Mouse (Mus musculus) MEL (cell line): Measurements from ENCODE around the gene Gm960. TPM values are rescaled to one million over a fixed set of nuclear protein-coding genes. Genes with fewer than 3 reads are reported as not detected.
A peak's percentile ranks its signal among the peaks of the same experiment; 100 is the strongest.

Source experiments
- DNase-seq: peaks from one replicate; pipeline ENCODE4 v3.0.0; 2011; ENCODE audit warnings: low read depth, low spot score
- H3K27ac ChIP-seq: 2 replicates; pipeline ENCODE4 v1.5.1; 2012; ENCODE audit warnings: low read depth, mild to moderate bottlenecking, control low read depth, low read length, moderate library complexity; ENCODE audit not compliant: control insufficient read depth
- H3K27me3 ChIP-seq, 2 experiments: fragments of 150-350 bp in 1 of 2; sonication (generic) in 1 of 2; 2 replicates each; pipeline ENCODE4 v1.6.1; 2012; ENCODE audit warnings: low read length in 2 of 2, mild to moderate bottlenecking in 2 of 2, improper control_type of control experiment in 1 of 2, moderate library complexity in 1 of 2; ENCODE audit not compliant: insufficient read depth in 2 of 2, control insufficient read depth in 1 of 2
- H3K36me3 ChIP-seq, 2 experiments: 2 replicates each; pipeline ENCODE4 v1.6.1; 2012 to 2014; ENCODE audit warnings: low read length in 2 of 2, improper control_type of control experiment in 1 of 2, inconsistent platforms in 1 of 2, mild to moderate bottlenecking in 1 of 2; ENCODE audit not compliant: insufficient read depth in 2 of 2, control insufficient read depth in 1 of 2
- H3K4me1 ChIP-seq, 2 experiments: fragments of 150-350 bp in 1 of 2; sonication (generic) in 1 of 2; 2 replicates each; pipeline ENCODE4 v1.6.1; 2012; ENCODE audit warnings: low read length in 2 of 2, improper control_type of control experiment in 1 of 2, mild to moderate bottlenecking in 1 of 2; ENCODE audit not compliant: insufficient read depth in 2 of 2, control insufficient read depth in 1 of 2
- H3K4me3 ChIP-seq, 2 experiments: fragments of 150-350 bp in 1 of 2; sonication (generic) in 1 of 2; 2 replicates each; pipeline ENCODE4 v1.5.1; 2012; ENCODE audit warnings: low read depth in 2 of 2, low read length in 2 of 2, mild to moderate bottlenecking in 2 of 2, moderate library complexity in 2 of 2, control low read depth in 1 of 2, improper control_type of control experiment in 1 of 2; ENCODE audit not compliant: control insufficient read depth in 1 of 2, insufficient read depth in 1 of 2
- H3K79me2 ChIP-seq: 2 replicates; pipeline ENCODE4 v1.6.1; 2012; ENCODE audit warnings: mild to moderate bottlenecking, low read length, moderate library complexity; ENCODE audit not compliant: control insufficient read depth, poor library complexity, insufficient read depth
- H3K9ac ChIP-seq: 2 replicates; pipeline ENCODE4 v1.6.1; 2012; ENCODE audit warnings: low read depth, mild to moderate bottlenecking, control low read depth, low read length, moderate library complexity; ENCODE audit not compliant: control insufficient read depth, poor library complexity, severe bottlenecking
- H3K9me3 ChIP-seq: fragments of 150-350 bp; sonication (generic); replicated peaks from 2 replicates; pipeline ENCODE4 v1.6.1; 2012; ENCODE audit warnings: mild to moderate bottlenecking, low read length, improper control_type of control experiment, moderate library complexity; ENCODE audit not compliant: insufficient read depth
- BHLHE40 ChIP-seq: IDR thresholded peaks from 2 replicates; pipeline ENCODE4 v1.6.1; 2012; ENCODE audit warnings: low read depth, mild to moderate bottlenecking, inconsistent platforms, low read length, improper control_type of control experiment, borderline replicate concordance
- E2F4 ChIP-seq: IDR thresholded peaks from 2 replicates; pipeline ENCODE4 v1.6.1; 2011; ENCODE audit warnings: low read depth, low read length, improper control_type of control experiment, borderline replicate concordance
- ETS1 ChIP-seq: IDR thresholded peaks from 2 replicates; pipeline ENCODE4 v1.6.1; 2012; ENCODE audit warnings: low read depth, mild to moderate bottlenecking, inconsistent platforms, low read length, improper control_type of control experiment, moderate library complexity
- GATA1 ChIP-seq: IDR thresholded peaks from 2 replicates; pipeline ENCODE4 v1.6.1; 2011; ENCODE audit warnings: low read depth, low read length, improper control_type of control experiment
- KAT2A ChIP-seq: conservative IDR thresholded peaks from 2 replicates; pipeline ENCODE4 v1.6.1; 2012; ENCODE audit warnings: low read depth, low read length, improper control_type of control experiment, inconsistent platforms
- MAZ ChIP-seq: IDR thresholded peaks from 2 replicates; pipeline ENCODE4 v1.6.1; 2012; ENCODE audit warnings: low read depth, mild to moderate bottlenecking, inconsistent platforms, low read length, improper control_type of control experiment
- NELFE ChIP-seq: IDR thresholded peaks from 2 replicates; pipeline ENCODE4 v1.6.1; 2011; ENCODE audit warnings: low read depth, low read length, improper control_type of control experiment
- NRF1 ChIP-seq: IDR thresholded peaks from 2 replicates; pipeline ENCODE4 v1.6.1; 2014; ENCODE audit warnings: low read depth, mild to moderate bottlenecking, inconsistent platforms, low read length, improper control_type of control experiment, moderate library complexity; ENCODE audit not compliant: poor library complexity, insufficient read depth, severe bottlenecking
- POLR2A ChIP-seq, 2 experiments: IDR thresholded peaks; 2 replicates each; pipeline ENCODE4 v1.6.1; 2011 to 2012; ENCODE audit warnings: low read length in 2 of 2, mild to moderate bottlenecking in 2 of 2, control low read depth in 1 of 2, improper control_type of control experiment in 1 of 2, low read depth in 1 of 2, moderate library complexity in 1 of 2; ENCODE audit not compliant: control insufficient read depth in 1 of 2, insufficient read depth in 1 of 2, poor library complexity in 1 of 2
- POLR2AphosphoS2 ChIP-seq: IDR thresholded peaks from 2 replicates; pipeline ENCODE4 v1.6.1; 2011; ENCODE audit warnings: low read length, improper control_type of control experiment
- RCOR1 ChIP-seq: IDR thresholded peaks from 2 replicates; pipeline ENCODE4 v1.6.1; 2012; ENCODE audit warnings: low read depth, mild to moderate bottlenecking, inconsistent platforms, low read length, improper control_type of control experiment
- SIN3A ChIP-seq: IDR thresholded peaks from 2 replicates; pipeline ENCODE4 v1.6.1; 2012; ENCODE audit warnings: low read length, improper control_type of control experiment, inconsistent platforms
- TAL1 ChIP-seq: IDR thresholded peaks from 2 replicates; pipeline ENCODE4 v1.6.1; 2012; ENCODE audit warnings: mild to moderate bottlenecking, inconsistent platforms, low read length, moderate library complexity, mixed read lengths
- TBP ChIP-seq: IDR thresholded peaks from 2 replicates; pipeline ENCODE4 v1.8.0; 2011; ENCODE audit warnings: low read depth, low read length, improper control_type of control experiment
- UBTF ChIP-seq: IDR thresholded peaks from 2 replicates; pipeline ENCODE4 v1.6.1; 2012; ENCODE audit warnings: low read depth, mild to moderate bottlenecking, inconsistent platforms, low read length, improper control_type of control experiment, moderate library complexity, borderline replicate concordance; ENCODE audit not compliant: insufficient read depth
- ZMIZ1 ChIP-seq: IDR thresholded peaks from 2 replicates; pipeline ENCODE4 v1.6.1; 2012; ENCODE audit warnings: low read depth, mild to moderate bottlenecking, inconsistent platforms, low read length, improper control_type of control experiment, moderate library complexity
- polyA plus RNA-seq, 2 experiments: library from polyadenylated mRNA; stranded (reverse) in 1 of 2; unstranded in 1 of 2; fragments of >175 nt in 1 of 2; fragments of >200 nt in 1 of 2; gene quantifications; 2 replicates each; pipeline versions ENCODE4 v1.2.1 to v1.2.4; 2012; ENCODE audit warnings: low replicate concordance in 2 of 2, low read depth in 1 of 2; ENCODE audit not compliant: insufficient read length in 2 of 2, insufficient read depth in 1 of 2, missing spikeins in 1 of 2
- total RNA-seq: library from RNA; depleted of rRNA; stranded (reverse); fragments of 300-350 nt; gene quantifications from 2 replicates; pipeline ENCODE4 v1.2.3, GENCODE M21; 2012

Gm960 gene
- total and polyA plus RNA-seq, 3 experiments = 2.1 to 2.3 TPM; not detected in 1

- no peak for TF ChIP-seq UBTF
- TF ChIP-seq TBP = 0 out of 2 replicates have a peak, but pooled peaks have one; percentile 53
- peak; percentile 47; the same call in 1 of the 2 replicates for TF ChIP-seq ETS1
Observed at GRCm38 (mm10) chr19:4625179-4625828, 73.2 kb downstream of the Gm960 start, which contains the start of gene Rce1 (continued).

- Histone ChIP-seq H3K4me1 (peaks cover 0 to 13% of the 10 kb centered on the region in 2 experiments; a peak in 3 of 4 replicates), H3K4me3 (peak overlapping the region; percentile 87 to 95), H3K27me3 (no peaks in the 10 kb centered on the region), H3K27ac (no peak overlapping the region), H3K9ac (peak overlapping the region; percentile 59), H3K36me3 (peaks cover 0 to 6% of the 10 kb centered on the region in 2 experiments; a peak in 2 of 4 replicates), H3K79me2 (peaks cover 18% of the 10 kb centered on the region), H3K9me3 (no peaks in the 10 kb centered on the region)
- no peak for DNase-seq
- no peak for TF ChIP-seq POLR2A (IDR thresholded peaks at IDR 0.05; ENCODE audit: control insufficient read depth in 1 of 2, insufficient read depth in 1 of 2, low read depth in 1 of 2, low read length in 2 of 2, poor library complexity in 1 of 2)
- TF ChIP-seq SIN3A = no peak
- no peak for TF ChIP-seq NRF1
- no peak for TF ChIP-seq GATA1
- TF ChIP-seq TBP = no peak
- TF ChIP-seq NELFE = no peak
- no peak for TF ChIP-seq POLR2AphosphoS2
- TF ChIP-seq BHLHE40 = no peak
- no peak for TF ChIP-seq RCOR1
- no peak for TF ChIP-seq TAL1
- TF ChIP-seq E2F4 = no peak
Observed at GRCm38 (mm10) chr19:4624406-4625178, 73.9 kb downstream of the Gm960 start.

DNA sequence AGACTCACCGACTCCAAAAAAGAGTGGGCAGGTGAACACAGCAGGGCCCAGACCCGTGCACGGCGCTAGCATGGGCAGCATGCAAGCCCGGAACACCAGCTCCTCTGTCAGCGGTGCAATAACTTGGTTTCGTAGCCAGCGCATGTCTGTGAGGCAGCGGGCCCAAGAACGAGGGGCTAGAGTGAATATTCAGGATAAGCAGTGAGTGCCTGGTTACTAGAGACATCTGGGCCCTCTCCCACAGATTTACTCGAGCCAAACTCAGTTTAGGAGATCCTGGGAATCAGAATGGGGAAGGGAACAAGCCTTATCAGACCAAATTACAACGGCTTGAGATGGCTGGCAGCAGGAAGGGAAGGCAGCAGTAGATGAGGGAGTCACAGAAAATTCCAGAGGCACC lies 74.5 kb downstream of the Gm960 start:
- Histone ChIP-seq H3K4me1 (peaks cover 0 to 13% of the 10 kb centered on the region in 2 experiments; a peak in 3 of 4 replicates), H3K27ac (no peak overlapping the region), H3K4me3 (no peak overlapping the region), H3K9ac (no peak overlapping the region), H3K27me3 (no peaks in the 10 kb centered on the region), H3K36me3 (peaks cover 0 to 6% of the 10 kb centered on the region in 2 experiments; a peak in 2 of 4 replicates), H3K79me2 (peaks cover 18% of the 10 kb centered on the region), H3K9me3 (no peaks in the 10 kb centered on the region)
- no peak for TF ChIP-seq ZMIZ1
- no peak for TF ChIP-seq KAT2A
- TF ChIP-seq MAZ = no peak
- TF ChIP-seq NELFE = no peak
- no peak for DNase-seq
